12 mouse cellular contexts compared by ENCODE assay signal in genomic region chr16:34120801-34121201, GRCm38 (mm10).
A peak's percentile ranks its signal among the peaks of the same experiment; 100 is the strongest.
DNase-seq lines count a peak whose midpoint lies in the region.
"Had no signal": no experiment of that assay in that cellular context is flagged by ENCODE, and none has a peak within 500 bp of the region (broad histone marks: within the 10 kb centered on the region; RNA-seq: fewer than 3 reads in every experiment).

No protein-coding gene starts in this region.

- no peaks in the 10 kb centered on the region for H3K27me3 ChIP-seq in hindbrain, embryonic 10.5 days (ENCODE audit: insufficient read depth, poor library complexity, severe bottlenecking)
- H3K27me3 ChIP-seq: embryonic facial prominence, embryonic 13.5 days had no signal

- H3K36me3 ChIP-seq in hindbrain, embryonic 10.5 days: 0 out of 2 replicates have a peak, but pooled peaks cover 5% of the 10 kb centered on the region
- H3K36me3 ChIP-seq: heart, embryonic 10.5 days had no signal

- 72% methylated on average over 9 of the region's 9 CpGs for WGBS in hindbrain, embryonic 10.5 days

- no peak overlapping the region for H3K4me3 ChIP-seq in hindbrain, embryonic 10.5 days
- H3K4me3 ChIP-seq: embryonic facial prominence, embryonic 13.5 days; heart, embryonic 10.5 days had no signal

- no peak overlapping the region for H3K27ac ChIP-seq in hindbrain, embryonic 10.5 days
- H3K27ac ChIP-seq: embryonic facial prominence, embryonic 13.5 days; heart, embryonic 10.5 days had no signal

- no peaks in the 10 kb centered on the region for H3K4me1 ChIP-seq in hindbrain, embryonic 10.5 days (replicated peaks)

- peak; percentile 62 for DNase-seq in layer of hippocampus, adult 9-11 months
- DNase-seq in layer of hippocampus, adult 9-10 months (ENCODE audit: low spot score): no peak
- peak; percentile 2 for DNase-seq in T-cell, adult 2 months (ENCODE audit: low spot score)
- peak; percentile 44 to 78 for DNase-seq in left cerebral cortex, adult 8-10 months (ENCODE audit: low spot score in 2 of 2)
- DNase-seq in telencephalon, adult 2 months (ENCODE audit: low read depth, low spot score): peak; percentile 77
- no peak for DNase-seq in gastrocnemius, postnatal 10 days
- no peak for DNase-seq in hindbrain, embryonic 10.5 days (ENCODE audit: low spot score)
- DNase-seq in kidney, postnatal 10 days: no peak
- DNase-seq: kidney, postnatal 14 days; lung, embryonic 14.5 days had no signal

- no peaks in the 10 kb centered on the region for H3K9me3 ChIP-seq in hindbrain, embryonic 10.5 days
- H3K9me3 ChIP-seq: embryonic facial prominence, embryonic 13.5 days; heart, embryonic 10.5 days had no signal

Comparison
In these comparisons a context has a peak if more than half of its experiments do, and no peak if none do; other contexts are left out.
1. DNase-seq: peak in layer of hippocampus, adult 9-11 months (single experiment), T-cell, adult 2 months (single experiment), left cerebral cortex, adult 8-10 months (2 of 2) and telencephalon, adult 2 months (single experiment); none in layer of hippocampus, adult 9-10 months (single experiment), gastrocnemius, postnatal 10 days (single experiment), hindbrain, embryonic 10.5 days (single experiment) and kidney, postnatal 10 days (single experiment).